Mouse (Mus musculus) brain, embryonic 14.5 days (tissue): ENCODE measurements around the gene Nmb.

Source experiments
- CTCF ChIP-seq: fragments of 200-500 bp; IDR thresholded peaks from 2 replicates; pipeline ENCODE4 v1.5.1; 2012; ENCODE audit warnings: inconsistent platforms, mild to moderate bottlenecking, moderate library complexity, borderline replicate concordance; ENCODE audit not compliant: insufficient read depth, insufficient read length; ENCODE audit errors: extremely low read depth
- POLR2A ChIP-seq: fragments of 200-500 bp; IDR thresholded peaks from 2 replicates; pipeline ENCODE4 v1.6.1; 2012; ENCODE audit warnings: mild to moderate bottlenecking, inconsistent platforms, borderline replicate concordance; ENCODE audit not compliant: poor library complexity, insufficient read depth, insufficient read length, severe bottlenecking; ENCODE audit errors: extremely low read depth

GRCm38 (mm10) chr7:80873631-80874030 lies 31.2 kb downstream of the Nmb start:
- TF ChIP-seq CTCF (no peak), POLR2A (no peak)
